Mouse (Mus musculus): Measurements from ENCODE around the gene Lcor.

Lcor gene

DNA sequence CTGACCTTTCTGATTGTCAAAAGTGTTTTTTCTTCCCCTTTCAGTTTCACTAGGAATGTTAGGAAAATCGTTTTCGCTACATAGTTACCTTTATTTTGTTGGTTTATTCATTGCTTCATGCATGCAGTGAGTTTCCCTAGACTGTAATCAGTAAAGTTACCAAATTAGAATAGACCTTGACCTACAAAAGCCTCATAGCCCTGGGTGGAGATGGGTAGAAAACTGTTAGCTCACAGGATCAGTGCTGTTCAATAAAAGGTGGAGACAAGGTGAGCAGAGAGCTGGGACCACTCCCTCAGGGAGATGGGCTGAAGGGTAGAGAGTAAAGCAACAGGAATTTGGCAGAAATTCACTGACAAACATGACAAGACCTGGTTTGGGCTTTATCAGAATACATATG, 91.3 kb downstream of the Lcor start:
- no peak for DNase-seq

DNA sequence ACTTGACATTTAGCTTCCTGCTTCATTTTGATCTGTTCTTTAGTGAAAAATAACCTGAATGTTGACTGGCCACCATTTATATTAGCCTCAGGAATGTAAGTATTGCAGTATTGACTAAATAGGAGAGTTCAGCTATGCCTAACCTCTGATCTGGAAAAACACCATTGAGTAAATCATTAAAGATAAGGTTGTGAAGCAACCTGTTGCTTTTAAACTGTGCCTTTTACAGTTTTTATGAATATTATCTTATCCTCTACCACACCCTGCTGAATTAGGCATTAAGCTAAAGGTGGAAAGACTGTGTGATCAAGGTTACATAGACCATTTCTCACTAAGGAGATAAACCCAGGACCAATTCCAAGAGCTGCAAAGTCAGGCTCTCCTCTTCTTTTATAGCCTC, 95.1 kb downstream of the Lcor start:
- DNase-seq = no peak

DNA sequence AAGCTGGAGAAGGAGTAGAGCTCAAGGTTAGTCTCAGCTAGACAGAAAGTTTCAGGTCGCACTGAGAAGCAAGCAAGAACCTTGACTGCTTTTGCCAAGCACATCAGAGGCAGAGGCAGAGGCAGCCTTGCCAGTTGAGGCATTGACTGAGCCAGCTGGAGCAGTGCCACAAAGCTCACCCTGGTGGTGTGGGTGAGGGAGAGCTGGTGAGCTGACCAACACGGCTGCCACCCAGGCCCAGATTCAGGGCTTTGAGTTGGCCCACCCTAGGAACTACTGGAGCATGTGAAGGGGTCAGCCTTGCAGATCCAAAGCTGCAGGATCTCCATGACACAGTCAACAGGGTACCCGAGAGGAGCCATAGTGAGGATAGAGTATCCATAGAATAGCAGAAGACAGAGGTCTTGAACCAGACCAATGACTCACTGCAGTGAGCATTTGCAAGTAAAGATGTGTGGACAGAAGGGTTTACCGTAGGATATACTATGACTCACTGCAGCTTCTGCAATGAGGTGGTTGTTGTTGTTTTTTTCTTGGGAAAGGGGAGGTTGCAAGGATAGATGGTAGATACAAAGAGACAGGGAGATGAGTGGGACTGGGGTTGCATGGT, 97.0 kb downstream of the Lcor start:
- DNase-seq = no peak

DNA sequence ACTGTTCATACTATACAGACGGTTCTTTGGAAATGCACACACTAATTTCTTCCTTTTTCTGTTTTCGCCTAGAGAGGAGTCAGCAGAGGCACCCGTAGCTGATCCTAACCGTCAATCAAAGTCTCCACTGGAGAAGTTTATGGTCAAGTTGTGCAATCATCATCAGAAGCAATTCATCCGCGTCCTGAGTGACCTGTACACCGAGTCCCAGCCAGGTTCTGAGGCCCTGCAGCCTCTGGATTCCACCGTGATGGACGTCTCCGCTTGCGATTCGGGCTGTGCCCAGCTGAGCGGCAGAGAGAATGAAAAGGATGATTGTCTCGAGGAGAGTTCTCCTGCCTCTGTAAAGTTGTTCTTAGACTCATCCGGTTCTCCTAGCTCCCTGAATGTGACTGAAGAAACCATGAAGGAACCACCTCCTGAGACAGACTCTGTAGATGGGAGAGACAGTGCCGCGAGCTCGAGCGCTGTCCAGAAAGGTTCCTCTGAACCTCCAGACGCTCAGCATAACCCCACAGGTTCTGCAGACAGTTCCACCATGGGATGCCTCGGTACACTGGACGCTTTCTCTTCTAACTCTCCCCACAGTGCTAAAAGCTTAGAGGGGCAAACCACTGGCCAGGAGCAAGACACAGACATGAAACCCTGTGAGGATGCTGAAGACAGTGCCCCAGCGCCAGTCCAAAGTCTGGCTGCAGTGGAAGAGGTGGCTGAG, 99.4 kb downstream of the Lcor start, which contains the start of gene Gm340:
TSS of gene Gm340 (plus strand) at position 665 of the 715 bp plus-strand sequence.
- DNase-seq = no peak

DNA sequence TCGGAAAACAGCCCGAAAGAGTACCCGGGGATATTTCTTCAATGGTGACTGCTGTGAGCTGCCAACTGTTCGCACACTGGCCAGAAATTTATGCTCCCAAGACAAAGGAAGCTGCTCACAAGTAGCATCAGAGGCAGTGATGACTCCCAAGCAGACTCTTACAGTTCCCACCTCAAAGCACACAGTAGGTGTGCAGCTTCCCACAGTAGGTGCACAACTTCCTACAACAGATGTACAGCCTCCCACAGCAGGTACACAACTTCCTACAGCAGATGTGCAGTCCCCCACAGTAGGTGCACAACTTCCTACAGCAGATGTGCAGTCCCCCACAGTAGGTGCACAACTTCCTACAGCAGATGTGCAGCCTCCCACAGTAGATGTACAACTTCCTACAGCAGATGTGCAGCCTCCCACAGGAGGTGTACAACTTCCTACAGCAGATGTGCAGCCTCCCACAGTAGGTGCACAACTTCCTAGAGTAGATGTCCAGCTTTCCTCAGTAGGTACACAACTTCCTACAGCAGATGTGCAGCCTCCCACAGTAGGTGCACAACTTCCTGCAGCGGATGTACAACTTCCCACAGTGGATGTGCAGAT, 100.6 kb downstream of the Lcor start:
- DNase-seq = no peak

DNA sequence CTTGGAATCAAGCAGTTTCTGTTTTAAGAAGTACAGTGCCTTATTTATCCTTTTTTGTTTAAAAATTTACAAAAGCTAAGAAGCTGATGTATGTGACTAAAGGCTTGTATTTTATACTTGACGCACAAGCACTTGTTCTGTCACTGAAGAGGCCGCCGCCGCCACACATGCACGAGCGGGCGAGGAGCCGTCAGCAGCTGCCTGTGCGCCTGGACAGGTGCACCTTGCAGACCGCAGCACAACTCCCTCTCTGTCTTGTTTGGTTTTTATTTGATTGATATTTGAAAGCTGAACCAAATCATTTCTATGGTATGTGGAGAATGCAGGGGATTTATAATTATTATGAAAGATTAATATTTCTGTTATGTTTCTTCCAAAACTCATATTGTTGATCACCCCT, 104.3 kb downstream of the Lcor start:
- DNase-seq = no peak

DNA sequence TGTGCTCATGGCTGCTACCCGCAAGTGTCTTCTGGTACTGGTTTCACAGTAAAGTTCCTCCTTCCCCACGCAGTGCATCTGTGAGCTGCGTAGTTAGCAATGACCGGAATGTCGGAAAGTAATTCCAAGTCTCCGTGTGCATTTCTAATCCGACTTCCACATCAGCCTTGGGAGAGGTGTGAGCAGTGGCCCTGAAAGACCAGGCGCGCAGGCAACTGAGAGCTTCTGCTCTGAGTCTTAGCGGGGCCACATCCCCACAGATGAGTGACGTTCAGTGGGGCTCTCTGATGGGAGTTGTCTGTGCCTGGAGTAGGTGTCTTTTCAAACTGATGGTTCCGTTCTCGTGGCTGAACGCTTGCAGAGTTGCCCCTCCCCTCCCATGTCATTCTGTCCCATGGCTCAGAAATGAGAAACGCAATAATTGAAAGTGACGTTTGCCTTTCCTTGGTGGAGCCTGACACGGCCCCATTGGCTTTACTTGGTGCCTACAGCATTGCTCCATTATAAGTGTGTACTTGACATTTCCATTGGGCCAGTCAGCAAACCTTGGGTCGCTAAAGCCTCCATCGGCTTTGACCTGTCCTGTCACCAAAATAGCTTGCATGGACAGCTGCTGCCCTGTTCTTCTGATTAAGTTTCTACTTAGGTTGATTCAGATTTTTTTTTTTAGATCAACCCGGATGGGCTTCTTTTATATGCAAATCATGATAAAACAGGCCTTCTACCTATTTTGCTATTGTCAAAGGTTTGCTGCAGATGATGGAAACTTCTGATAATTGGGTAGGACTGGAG, 105.2 kb downstream of the Lcor start:
- DNase-seq = no peak

DNA sequence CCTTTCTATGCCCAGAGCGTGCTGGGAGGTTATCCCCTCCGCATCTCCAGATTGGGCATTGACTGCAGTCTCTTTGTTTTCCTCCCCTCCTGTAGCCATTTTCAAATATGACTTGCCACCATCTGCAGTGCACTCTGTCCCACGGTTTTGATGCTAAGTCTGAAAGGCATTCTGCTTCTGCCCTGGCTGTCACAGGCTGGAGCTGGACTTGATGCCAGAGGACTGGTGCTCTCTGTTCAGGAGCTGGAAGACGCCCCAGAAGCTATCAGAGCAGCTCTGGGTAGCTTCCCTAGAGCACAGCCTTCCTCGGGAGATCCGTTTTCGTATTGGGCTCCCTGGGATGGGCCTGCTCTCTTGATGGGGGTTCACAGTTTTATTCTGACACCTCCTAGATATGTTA, 106.6 kb downstream of the Lcor start:
- no peak for DNase-seq

DNA sequence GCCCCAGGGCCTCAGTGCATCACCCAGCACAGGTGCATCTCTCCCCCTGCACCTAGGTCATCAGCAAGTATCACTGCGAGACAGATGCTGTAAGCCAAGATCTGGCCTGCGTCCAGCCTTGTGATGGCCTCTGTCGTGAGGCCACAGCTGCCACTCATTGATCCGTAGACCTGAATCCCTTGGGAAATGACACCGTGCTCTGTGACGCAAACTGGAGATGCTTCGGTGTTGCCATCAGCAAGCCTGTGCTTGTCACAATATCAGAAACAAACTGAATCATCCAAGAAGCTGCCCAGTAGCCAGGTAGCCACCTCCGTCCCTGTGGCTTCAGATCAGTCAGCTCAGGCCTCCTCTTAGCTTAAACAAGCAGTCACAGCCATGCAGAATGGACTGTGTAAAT, 107.2 kb downstream of the Lcor start:
- DNase-seq = no peak

DNA sequence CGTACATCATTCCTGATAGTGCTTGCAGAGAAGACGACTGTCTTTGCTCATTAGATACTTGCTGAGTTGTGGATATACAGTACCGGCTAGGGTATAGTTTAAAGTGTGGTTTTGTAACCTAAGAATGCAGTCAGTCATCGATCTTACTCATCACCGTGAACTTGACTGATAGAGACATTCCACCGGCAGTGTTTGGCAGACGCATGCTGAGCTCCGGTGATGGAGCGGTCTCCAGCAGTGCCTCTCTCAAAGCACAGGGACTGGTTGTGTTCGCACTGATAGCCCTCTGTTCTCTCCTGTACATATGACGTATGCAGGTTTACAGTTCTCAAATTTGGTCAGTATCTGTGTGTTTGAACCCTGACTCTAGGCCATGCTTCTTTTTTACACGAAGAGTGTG, 109.4 kb downstream of the Lcor start:
- DNase-seq = no peak

DNA sequence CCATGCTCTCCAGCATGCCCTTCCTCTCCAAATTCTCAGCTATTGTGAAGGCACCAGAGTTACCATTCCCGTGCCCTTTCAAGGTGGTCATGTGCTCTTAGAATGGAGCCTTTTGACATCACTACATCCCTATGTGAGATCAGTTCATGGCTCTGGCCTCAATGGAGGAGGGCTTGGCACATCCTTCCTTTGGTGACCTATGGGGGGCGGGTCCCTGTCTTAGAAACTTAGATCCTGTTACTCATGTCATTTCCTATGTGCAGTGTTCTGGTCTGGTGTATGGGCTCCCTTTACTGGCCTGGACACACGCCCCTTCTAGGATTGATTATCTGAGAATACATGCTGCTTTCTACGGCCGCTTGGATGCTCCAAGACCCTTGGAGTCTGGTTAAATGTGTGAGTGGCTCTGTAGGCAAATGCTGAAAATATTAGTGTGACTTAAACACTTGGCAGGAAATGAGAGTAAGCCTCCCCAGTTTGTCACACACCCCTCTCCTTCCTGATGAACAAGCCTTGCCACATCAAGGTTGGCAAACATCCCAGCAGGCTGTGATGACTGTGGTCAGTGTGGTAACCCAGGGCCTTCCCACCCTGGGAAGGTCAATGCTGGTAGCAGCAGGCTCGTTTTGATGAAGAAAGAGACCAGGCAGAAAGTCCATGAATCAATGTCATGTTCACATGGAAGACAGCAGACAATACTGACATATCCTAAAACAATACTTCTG, 114.9 kb downstream of the Lcor start:
- no peak for DNase-seq

DNA sequence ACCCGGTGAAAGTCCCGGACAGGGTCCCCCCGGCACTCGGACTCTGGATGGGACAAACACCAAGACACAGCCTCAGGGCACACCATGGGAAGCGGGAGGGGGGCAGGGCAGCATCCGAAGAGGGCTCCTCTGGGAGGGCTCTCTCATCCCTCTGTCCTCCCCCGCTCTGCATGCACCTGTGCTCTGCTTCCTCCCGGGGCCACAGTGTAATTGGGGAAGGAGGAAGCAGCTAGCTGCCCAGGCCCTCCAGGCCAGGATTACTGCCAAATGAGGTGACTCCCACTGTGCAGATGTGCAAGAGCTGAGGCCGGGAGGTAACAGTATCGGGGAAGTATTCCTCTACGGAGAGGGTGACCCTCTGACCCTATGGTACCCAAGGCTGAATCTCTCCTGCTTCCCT, 118.2 kb downstream of the Lcor start:
- no peak for DNase-seq

DNA sequence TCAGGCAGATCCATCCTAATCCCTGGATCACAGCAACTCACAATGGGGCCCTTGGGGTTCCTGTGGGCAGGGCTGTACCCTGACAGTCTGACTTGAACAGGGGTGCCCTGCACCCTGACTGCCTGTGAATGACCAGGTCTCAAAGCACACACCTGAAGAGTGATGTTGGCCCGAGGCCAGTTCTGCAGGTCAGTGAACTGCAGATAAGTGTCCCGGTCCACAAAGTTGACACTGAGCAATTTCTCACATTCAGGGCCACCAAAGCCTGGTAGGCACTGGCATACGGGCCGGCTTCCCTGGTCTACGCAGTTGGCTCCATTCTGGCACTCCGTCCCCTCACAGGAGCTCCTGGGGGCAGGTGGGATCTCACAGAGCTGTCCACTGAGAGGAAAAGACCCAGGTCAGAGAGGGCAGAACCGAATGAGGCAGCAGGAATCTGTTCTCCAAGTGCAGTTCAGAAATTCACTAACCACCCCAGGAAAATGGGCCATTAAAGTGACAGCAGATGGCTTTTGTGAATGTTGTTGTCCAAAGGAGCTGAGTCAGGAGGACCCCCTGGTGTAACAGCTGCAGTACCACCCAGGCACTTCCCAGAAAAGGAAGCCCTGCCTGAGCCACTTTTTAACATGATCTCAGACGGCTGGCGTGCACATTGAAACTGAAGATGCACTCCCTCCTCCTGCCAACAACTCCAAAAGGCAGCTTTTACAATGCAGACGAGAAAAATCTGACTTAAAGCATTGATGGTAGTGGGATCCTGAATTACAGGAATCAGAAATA, 124.0 kb downstream of the Lcor start:
- DNase-seq = no peak

DNA sequence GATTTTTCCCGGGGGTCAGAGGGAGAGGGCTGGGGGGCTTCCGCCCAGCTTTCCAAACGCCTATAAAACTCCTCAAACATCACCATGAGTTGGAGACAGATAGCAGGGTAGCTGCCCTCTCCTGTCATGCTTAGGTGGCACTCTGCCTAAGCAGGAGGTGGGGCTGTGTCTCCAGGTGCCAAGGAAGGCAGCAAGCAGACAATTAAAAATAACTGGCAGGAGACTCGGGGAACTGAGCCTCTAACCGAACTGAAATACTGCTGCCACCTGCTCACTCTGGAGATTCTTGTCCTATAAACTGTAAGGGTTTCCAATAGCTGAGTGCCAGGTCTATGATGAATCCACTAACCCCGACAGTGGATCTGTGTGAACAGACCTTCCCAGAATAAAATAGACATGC, 129.2 kb downstream of the Lcor start:
- DNase-seq = no peak

Measured in cerebellum, adult 11-12 months (tissue).